Mouse (Mus musculus) lung, embryonic 15.5 days (tissue): ENCODE measurements around the gene Slc2a10. TPM values are rescaled to one million over a fixed set of nuclear protein-coding genes. Genes with fewer than 3 reads are reported as not detected.

Source experiments
- ATAC-seq: fragments of 200-750 bp; cut with Nextera tagmentation; 2 replicates; pipeline ENCODE4 v1.8.0; 2017; ENCODE audit warnings: moderate number of reproducible peaks, borderline replicate concordance; ENCODE audit not compliant: low FRiP score, low TSS enrichment; ENCODE audit errors: extremely low read depth
- H3K27ac ChIP-seq: fragments of 300-500 bp; sonication (generic); 2 replicates; pipeline ENCODE4 v1.5.1; 2015; ENCODE audit warnings: moderate library complexity, mild to moderate bottlenecking, inconsistent platforms
- H3K27me3 ChIP-seq: fragments of 300-500 bp; sonication (generic); 2 replicates; pipeline ENCODE4 v1.6.1; 2015; ENCODE audit warnings: inconsistent platforms
- H3K36me3 ChIP-seq: fragments of 300-500 bp; sonication (generic); 2 replicates; pipeline ENCODE4 v1.6.1; 2015; ENCODE audit warnings: inconsistent platforms
- H3K4me1 ChIP-seq: fragments of 300-500 bp; sonication (generic); 2 replicates; pipeline ENCODE4 v1.6.1; 2015; ENCODE audit warnings: inconsistent platforms
- H3K4me2 ChIP-seq: fragments of 300-500 bp; sonication (generic); 2 replicates; pipeline ENCODE4 v1.6.1; 2015; ENCODE audit warnings: inconsistent platforms, mild to moderate bottlenecking, moderate library complexity
- H3K4me3 ChIP-seq: fragments of 300-500 bp; sonication (generic); 2 replicates; pipeline ENCODE4 v1.5.1; 2015; ENCODE audit warnings: mild to moderate bottlenecking, inconsistent platforms
- H3K9ac ChIP-seq: fragments of 300-500 bp; sonication (generic); 2 replicates; pipeline ENCODE4 v1.6.1; 2015; ENCODE audit warnings: inconsistent platforms
- H3K9me3 ChIP-seq: fragments of 300-500 bp; sonication (generic); 2 replicates; pipeline ENCODE4 v1.6.1; 2016; ENCODE audit warnings: inconsistent platforms
- WGBS: fragments of 180-500 bp; shearing (Covaris S2); methylation state at CpG from one replicate; pipeline ENCODE4 v1.1.7; 2015; 5-methylcytosine and 5-hydroxymethylcytosine counted together
- polyA plus RNA-seq: library from polyadenylated mRNA; unstranded; fragments of >200 nt; fragmentation: Nextera tagmentation; extraction: Ambion mirVana; gene quantifications from 2 replicates; pipeline ENCODE4 v1.2.1, GENCODE M21; 2015

Slc2a10 gene
- polyA plus RNA-seq, 1 experiment from 2014 or later: 12.5 TPM

DNA sequence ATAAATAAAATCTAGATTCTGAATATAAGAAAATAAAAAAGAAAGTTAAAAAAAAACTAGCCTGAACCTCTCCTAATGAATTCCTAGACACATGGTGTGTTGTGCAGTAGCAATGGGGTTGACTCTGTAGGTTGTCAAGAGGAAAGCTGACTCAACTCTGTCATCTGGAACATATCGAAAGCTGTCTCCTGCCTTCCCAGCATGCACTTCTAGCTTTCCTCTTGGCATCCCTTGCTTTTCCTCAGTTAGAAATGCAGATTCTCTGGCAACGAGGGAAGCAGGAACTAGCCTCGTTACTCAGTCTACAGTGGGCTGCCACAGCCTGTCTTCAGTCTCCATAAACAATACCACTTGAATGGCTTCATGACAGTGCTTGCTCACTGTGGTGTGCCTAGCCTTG is 17.8 kb upstream of the Slc2a10 start:
- 67% methylated on average over 3 of the region's 3 CpGs for WGBS
- ATAC-seq: no peak
- H3K36me3 ChIP-seq: peaks cover 27% of the 10 kb centered on the region
- no peak overlapping the region for H3K4me2 ChIP-seq
- H3K27me3 ChIP-seq: no peaks in the 10 kb centered on the region
- H3K9me3 ChIP-seq: no peaks in the 10 kb centered on the region
- no peak overlapping the region for H3K27ac ChIP-seq
- peaks cover 23% of the 10 kb centered on the region for H3K4me1 ChIP-seq
- H3K4me3 ChIP-seq: no peak overlapping the region
- H3K9ac ChIP-seq: no peak overlapping the region

DNA sequence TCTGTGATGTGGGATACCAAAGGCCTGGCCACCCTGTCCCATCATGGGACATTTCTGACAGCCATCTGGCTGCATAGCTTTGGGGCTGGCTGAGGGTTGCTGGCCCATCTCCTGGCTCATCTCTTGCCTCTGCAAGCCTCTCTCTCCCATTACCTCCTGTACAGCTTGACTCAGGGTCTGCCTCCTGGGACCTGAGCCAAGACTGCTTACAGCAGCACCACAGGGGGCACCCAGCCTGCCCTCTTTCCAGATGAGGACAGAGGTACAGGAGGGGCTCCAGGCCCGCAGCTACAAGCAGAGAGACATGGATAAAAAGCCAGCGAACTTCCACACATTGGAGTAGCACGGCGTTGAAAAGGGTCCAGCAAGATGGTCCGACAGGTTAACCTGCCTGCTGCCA is 17.2 kb upstream of the Slc2a10 start:
- Histone ChIP-seq H3K27ac (no peak overlapping the region), H3K4me3 (no peak overlapping the region), H3K4me2 (no peak overlapping the region), H3K9ac (no peak overlapping the region), H3K36me3 (peaks cover 27% of the 10 kb centered on the region), H3K9me3 (no peaks in the 10 kb centered on the region), H3K27me3 (no peaks in the 10 kb centered on the region), H3K4me1 (peaks cover 23% of the 10 kb centered on the region)
- ATAC-seq: no peak
- 68% methylated on average over 5 of the region's 5 CpGs for WGBS

DNA sequence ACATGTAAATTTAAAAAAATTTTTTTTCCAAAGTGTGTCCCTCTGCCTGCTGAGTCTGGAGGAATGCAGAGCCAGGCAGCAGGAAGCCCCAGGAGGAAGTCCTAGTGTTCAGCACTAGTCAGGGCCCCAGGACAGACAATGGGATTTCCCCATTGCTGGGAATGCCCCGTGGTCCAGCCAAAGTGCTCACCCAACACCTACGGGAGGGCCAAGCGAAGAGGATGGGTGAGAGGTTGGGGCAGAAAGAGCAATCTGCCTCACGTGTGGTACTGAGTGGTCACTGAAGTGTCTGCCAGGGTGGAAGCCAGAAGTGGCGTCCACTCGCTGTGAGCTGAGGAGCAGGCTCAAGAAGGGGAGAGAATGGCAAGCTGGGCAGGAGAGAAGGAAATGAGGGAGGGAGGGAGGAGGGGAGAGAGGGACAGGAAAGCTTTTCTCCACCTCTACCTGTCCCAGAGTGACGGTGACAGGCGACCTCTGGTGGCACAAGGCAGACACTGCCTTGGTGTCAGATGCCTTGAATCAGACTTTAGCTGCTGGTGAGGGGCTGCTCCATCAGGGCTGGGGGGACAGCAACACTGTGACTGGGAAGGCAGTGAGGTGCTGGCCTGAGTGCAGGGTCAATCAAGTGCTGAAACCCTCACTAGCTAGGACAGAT is 16.6 kb upstream of the Slc2a10 start:
- peak; percentile 39; the same call in 1 of the 2 replicates for ATAC-seq
- Histone ChIP-seq H3K27me3 (no peaks in the 10 kb centered on the region), H3K9me3 (no peaks in the 10 kb centered on the region), H3K4me3 (no peak overlapping the region), H3K4me1 (peaks cover 25% of the 10 kb centered on the region), H3K4me2 (no peak overlapping the region), H3K9ac (no peak overlapping the region), H3K27ac (0 out of 2 replicates have a peak overlapping the region, but pooled peaks have one; percentile 37), H3K36me3 (peaks cover 27% of the 10 kb centered on the region)
- WGBS: 19% methylated on average over 8 of the region's 8 CpGs

DNA sequence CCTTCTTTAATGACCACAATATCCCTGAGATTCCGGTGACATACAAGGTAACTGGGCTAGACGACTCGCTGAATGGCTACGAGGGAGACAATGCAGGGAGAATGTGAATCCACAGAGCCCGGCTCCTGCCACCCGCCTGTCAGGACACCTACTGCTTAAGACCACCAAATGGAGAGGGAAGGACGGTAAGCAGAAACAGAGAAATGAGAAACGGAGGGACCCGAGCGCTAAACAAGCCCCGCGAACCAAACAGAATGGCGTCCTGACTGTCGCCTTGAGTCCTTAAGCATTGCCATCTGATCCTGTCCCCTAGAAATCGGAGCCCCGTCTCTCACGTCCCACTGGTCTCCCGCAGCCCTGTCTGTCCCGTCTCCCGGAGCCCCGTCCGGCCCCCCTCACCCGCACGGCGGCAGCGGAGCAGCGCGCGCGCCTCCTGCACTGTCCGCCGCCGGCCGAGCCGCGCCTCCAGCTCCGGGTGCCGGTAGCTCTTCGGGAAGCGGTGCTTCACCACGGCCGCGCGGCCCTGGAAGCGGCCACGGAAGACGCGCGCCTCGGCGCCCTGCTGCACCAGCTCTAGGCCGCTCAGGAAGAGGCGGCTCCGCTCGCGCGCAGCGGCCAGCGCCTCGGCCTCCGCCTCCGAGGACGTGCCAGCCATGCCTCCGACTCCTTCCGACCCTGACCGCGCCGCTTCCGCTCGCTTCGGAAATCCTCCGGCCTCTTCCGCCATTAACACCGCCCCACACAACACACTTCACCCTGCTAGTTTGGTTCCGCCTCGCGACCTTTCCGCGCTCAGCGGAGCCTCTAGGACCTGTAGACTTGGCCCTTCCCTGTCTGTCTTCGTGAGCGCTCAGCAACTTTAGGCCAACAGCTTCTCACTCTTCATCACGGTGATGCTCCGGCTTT is 10.7 kb upstream of the Slc2a10 start, which contains the start of gene Trp53rka:
Gene Trp53rka, minus strand, starts transcription at position 677 of the 906 bp plus-strand sequence.
- Histone ChIP-seq H3K36me3 (peaks cover 27% of the 10 kb centered on the region), H3K27me3 (no peaks in the 10 kb centered on the region), H3K4me1 (peaks cover 13% of the 10 kb centered on the region), H3K4me3 (peak within 1 kb of the TSS; percentile 83), H3K9me3 (no peaks in the 10 kb centered on the region), H3K27ac (peak within 1 kb of the TSS; percentile 85), H3K4me2 (peak within 1 kb of the TSS; percentile 83), H3K9ac (peak within 1 kb of the TSS; percentile 76)
- under 1% methylated on average over 78 of the region's 84 CpGs for WGBS
- peak; percentile 92 for ATAC-seq

DNA sequence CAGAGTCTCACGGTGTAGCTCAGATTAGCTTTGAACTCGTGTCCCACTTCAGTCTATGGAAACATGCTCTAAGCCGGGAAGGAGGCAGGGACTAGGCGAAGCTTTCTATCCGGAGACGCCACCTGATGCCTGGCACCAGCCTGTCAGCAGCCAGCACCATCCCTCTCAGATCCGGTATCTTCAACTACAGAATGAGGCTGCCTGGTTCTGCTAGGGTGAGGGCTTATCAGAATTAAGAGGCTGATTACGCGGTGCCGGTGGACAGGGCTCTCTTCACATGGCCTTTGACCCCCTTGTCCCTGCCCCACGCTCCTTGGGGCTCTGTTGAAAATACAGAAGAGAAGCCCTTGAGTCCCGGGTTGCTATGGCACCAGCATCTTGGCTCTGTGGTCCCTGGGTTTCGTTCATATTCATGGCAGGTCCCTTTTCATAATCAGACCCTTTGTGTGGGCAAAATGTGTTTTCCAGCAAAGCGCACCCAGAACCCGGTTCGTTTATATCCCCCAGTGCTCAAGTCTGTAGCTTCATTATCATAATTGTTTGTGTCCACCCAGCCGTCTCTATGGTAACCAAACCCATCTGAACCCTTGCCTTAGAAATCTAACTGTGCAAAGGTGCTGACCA is 9.9 kb upstream of the Slc2a10 start:
- H3K9me3 ChIP-seq: no peaks in the 10 kb centered on the region
- H3K27me3 ChIP-seq: no peaks in the 10 kb centered on the region
- peaks cover 16% of the 10 kb centered on the region for H3K4me1 ChIP-seq
- ATAC-seq: no peak; the same call in 1 of the 2 replicates
- H3K9ac ChIP-seq: peak overlapping the region; percentile 76
- H3K27ac ChIP-seq: peak overlapping the region; percentile 85; the same call in 1 of the 2 replicates
- H3K4me3 ChIP-seq: peak overlapping the region; percentile 83
- H3K4me2 ChIP-seq: peak overlapping the region; percentile 83
- peaks cover 21% of the 10 kb centered on the region for H3K36me3 ChIP-seq
- 18% methylated on average over 17 of the region's 17 CpGs for WGBS

DNA sequence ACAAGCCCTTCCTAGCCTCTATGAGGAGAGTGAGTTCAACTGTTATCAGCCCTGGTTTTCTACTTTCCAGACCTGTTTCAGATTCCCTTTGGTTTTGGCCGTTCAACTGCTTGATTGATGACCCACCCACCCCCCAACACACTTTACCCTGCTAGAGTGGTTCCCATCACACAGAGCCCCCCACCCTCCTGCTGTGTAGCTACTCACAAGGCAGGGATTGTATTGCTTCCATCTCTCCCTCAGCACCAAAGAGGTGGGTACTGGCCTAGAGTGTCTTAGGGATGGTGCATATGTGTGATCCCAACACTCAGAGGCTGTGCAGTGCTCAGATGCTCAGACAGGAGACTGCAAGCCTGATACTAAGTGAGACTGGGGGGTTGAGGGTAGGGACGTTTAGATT is 9.1 kb upstream of the Slc2a10 start:
- H3K9me3 ChIP-seq: no peaks in the 10 kb centered on the region
- ATAC-seq: no peak
- H3K27ac ChIP-seq: no peak overlapping the region
- 29% methylated on average over 2 of the region's 2 CpGs for WGBS
- H3K4me3 ChIP-seq: no peak overlapping the region
- peaks cover 23% of the 10 kb centered on the region for H3K4me1 ChIP-seq
- no peak overlapping the region for H3K9ac ChIP-seq
- no peak overlapping the region for H3K4me2 ChIP-seq
- no peaks in the 10 kb centered on the region for H3K27me3 ChIP-seq
- peaks cover 13% of the 10 kb centered on the region for H3K36me3 ChIP-seq

DNA sequence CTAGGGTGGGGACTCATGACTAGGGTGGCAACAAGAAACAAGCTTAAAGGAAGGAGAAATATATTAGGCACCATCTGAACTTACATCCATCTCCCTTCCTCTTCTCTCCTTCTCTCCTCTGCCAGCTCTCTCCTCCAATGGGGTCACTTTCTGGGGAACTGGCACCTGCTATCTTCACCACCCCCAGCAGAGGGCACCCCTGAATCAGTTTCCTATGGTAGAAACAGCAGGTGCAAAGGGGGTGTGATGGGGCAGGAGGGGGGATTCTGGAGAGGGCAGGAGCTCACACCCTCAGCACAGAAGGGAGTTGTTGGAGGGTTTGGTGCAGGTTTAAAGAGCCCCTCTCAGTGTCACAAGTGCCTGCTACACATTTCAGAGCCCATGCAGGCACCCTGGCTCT is 7.3 kb upstream of the Slc2a10 start:
- Histone ChIP-seq H3K4me3 (no peak overlapping the region), H3K36me3 (no peaks in the 10 kb centered on the region), H3K9ac (no peak overlapping the region), H3K27ac (no peak overlapping the region), H3K4me2 (no peak overlapping the region), H3K9me3 (no peaks in the 10 kb centered on the region), H3K27me3 (no peaks in the 10 kb centered on the region), H3K4me1 (peaks cover 34% of the 10 kb centered on the region)
- no peak for ATAC-seq

DNA sequence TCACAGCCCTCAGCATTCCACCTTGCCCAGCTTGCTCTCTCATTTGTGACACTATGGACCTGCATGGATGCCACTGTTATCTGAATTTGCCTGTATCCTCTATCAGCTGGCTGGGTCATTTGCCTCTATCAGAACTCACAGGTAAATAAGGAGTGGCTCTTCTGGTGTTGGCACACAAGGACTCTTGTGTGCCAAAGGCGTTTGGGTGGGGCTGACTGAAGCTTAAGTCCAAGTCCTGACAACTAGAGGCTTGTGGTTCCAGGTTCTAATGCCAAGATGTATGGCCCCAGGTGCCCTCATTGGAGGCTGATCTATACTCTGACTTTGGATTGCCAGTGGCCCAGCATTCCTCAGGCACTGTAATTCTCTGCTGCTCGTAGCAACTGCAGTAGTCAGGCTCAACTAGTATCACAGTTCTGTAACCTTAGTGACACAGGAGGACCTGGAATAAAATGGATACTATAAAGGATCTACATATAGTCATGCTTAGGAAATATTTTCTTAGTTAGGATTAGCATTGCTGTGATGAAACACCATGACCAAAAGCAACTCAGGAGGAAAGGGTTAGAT is 5.8 kb upstream of the Slc2a10 start:
- H3K9me3 ChIP-seq: no peaks in the 10 kb centered on the region
- H3K27ac ChIP-seq: peak overlapping the region; percentile 67
- H3K9ac ChIP-seq: no peak overlapping the region
- 57% methylated on average over 2 of the region's 2 CpGs for WGBS
- H3K36me3 ChIP-seq: no peaks in the 10 kb centered on the region
- no peak for ATAC-seq
- no peak overlapping the region for H3K4me2 ChIP-seq
- no peak overlapping the region for H3K4me3 ChIP-seq
- H3K4me1 ChIP-seq: peaks cover 31% of the 10 kb centered on the region
- H3K27me3 ChIP-seq: no peaks in the 10 kb centered on the region

DNA sequence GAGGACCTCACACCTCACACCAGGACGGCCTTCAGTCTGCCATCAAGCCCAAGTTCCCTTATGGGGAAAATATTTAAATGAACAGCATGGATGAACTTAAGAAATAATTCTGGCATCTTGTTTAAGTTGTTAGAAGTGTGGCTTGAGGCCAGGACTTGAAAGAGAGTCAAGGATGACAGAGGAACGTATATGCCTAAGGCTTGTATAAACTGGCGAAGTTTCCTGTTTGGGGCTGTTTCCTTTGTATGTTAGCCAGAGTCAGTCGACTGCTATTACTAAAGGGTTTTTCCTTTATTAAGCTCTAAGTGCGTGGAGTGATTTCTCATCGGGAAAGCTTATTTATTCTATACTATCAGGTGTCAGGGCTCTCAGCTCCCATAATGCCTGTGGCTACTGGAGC is 4.8 kb upstream of the Slc2a10 start:
- Histone ChIP-seq H3K27ac (peak overlapping the region; percentile 67), H3K9me3 (no peaks in the 10 kb centered on the region), H3K27me3 (no peaks in the 10 kb centered on the region), H3K4me3 (no peak overlapping the region), H3K9ac (no peak overlapping the region), H3K4me1 (peaks cover 36% of the 10 kb centered on the region), H3K36me3 (no peaks in the 10 kb centered on the region), H3K4me2 (no peak overlapping the region)
- ATAC-seq: peak; percentile 35; the same call in 1 of the 2 replicates
- WGBS: 20% methylated on average over 6 of the region's 6 CpGs

DNA sequence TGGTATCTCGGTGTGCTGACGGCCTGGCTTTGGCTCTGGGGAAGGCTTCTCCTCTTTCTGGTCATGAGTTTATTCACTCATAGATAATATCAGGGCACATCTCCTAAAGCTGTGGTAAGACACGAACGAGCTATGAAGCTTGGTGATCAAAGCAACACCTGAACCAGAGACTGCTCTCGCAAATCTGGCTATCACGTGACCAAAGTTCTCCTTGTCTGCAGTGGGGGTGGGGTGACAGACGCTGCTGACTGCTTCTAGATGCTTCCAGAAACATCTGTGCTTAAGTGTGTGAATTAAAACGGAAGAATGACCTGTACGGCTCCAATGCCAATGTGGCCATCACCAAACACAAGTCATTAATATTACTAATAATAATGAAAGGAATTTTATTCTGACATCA is 6.1 kb downstream of the Slc2a10 start:
- no peak overlapping the region for H3K27ac ChIP-seq
- H3K36me3 ChIP-seq: peaks cover 3% of the 10 kb centered on the region; the same call in 1 of the 2 replicates
- no peak for ATAC-seq
- no peaks in the 10 kb centered on the region for H3K27me3 ChIP-seq
- no peaks in the 10 kb centered on the region for H3K9me3 ChIP-seq
- H3K4me1 ChIP-seq: peaks cover 28% of the 10 kb centered on the region
- WGBS: 33% methylated on average over 9 of the region's 9 CpGs
- H3K4me2 ChIP-seq: no peak overlapping the region
- no peak overlapping the region for H3K4me3 ChIP-seq
- no peak overlapping the region for H3K9ac ChIP-seq

DNA sequence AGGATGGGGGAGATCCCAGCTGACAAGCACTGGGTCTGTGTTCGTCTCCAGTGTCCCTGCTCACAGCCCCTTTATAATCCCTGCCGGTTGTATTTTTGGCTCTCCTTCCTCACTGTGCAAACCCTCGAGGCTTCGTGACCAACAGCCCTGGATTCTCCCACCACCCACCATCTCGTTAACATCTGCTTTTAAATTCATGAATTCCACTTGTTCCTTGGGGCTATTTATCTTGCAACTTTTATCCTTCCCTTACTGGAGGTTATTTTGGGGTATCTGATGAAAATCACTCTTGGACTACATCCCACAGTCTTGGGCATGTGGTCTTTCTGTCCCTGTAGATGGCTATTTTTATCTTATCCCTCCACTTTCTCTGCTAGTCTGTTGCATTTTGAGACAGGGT is 6.9 kb downstream of the Slc2a10 start:
- no peaks in the 10 kb centered on the region for H3K27me3 ChIP-seq
- peaks cover 21% of the 10 kb centered on the region for H3K4me1 ChIP-seq
- no peak overlapping the region for H3K4me3 ChIP-seq
- H3K36me3 ChIP-seq: peaks cover 7% of the 10 kb centered on the region
- no peak overlapping the region for H3K4me2 ChIP-seq
- 50% methylated on average over 5 of the region's 5 CpGs for WGBS
- H3K9me3 ChIP-seq: no peaks in the 10 kb centered on the region
- ATAC-seq: no peak
- no peak overlapping the region for H3K9ac ChIP-seq
- H3K27ac ChIP-seq: no peak overlapping the region
